Mouse (Mus musculus): ENCODE results near the gene 4932415D10Rik.

The 4932415D10Rik gene

DNA sequence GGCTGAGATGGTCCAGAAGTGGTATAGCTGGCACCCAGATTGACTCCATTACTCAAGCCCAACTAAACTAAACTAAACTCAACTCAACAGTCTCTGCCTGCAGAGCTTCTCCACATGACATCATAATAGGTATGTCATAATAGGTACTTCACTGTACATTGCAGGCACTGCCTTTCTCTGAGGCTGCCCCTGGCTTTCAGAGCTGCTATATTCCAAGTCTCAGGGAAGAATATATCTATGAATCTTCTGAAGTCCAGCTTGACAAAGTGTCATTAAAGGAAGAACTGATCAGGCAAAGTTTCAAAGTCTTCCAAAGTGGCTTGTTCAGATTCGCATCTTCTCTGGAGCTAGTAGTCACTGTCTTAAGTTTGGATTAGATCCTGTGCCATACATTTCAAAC, at the start of gene 4932415D10Rik:
Gene 4932415D10Rik (minus strand): TSS at position 101 of the 400 bp plus-strand sequence.
- DNase-seq (ENCODE audit: low spot score): no peak

DNA sequence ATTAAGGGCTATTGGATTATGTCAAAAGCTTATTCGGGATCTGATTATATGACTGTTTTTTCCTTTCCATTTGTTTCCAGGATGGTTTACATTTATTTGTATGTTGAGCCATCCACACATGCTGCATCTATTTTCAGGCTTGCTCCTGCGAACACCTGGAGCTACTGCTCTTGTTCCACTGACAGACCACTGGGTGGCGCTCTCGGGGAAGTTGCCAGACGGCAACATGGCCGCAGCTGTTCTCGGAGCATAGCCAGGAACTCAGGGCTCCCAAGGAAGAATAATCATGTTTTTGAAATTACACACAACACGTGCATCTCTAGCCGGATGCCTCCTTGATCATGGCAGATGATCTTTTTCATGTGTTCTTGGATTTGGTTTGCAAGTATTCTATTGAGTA, 45.5 kb upstream of the 4932415D10Rik start:
- no peak for DNase-seq (ENCODE audit: low spot score)

DNA sequence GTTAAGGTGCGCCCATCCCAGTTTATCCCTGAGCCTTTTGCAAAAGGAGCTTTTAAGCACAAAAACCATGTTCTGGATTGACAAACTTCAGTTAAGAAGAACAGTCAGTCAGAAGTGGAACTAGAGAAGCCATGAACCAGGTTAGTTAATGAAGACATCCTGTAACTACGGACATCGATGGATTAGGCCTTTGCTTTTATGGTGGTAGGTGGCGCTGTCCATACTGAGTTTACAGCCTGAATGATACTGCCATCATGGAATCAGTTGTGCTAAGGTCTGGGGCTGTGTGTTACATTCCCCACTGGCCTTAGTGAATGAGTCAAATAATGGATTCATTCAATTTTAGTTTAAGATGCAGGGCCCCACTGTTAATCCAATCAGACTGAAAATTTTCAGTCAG, 39.0 kb upstream of the 4932415D10Rik start:
- no peak for DNase-seq (ENCODE audit: low spot score)

DNA sequence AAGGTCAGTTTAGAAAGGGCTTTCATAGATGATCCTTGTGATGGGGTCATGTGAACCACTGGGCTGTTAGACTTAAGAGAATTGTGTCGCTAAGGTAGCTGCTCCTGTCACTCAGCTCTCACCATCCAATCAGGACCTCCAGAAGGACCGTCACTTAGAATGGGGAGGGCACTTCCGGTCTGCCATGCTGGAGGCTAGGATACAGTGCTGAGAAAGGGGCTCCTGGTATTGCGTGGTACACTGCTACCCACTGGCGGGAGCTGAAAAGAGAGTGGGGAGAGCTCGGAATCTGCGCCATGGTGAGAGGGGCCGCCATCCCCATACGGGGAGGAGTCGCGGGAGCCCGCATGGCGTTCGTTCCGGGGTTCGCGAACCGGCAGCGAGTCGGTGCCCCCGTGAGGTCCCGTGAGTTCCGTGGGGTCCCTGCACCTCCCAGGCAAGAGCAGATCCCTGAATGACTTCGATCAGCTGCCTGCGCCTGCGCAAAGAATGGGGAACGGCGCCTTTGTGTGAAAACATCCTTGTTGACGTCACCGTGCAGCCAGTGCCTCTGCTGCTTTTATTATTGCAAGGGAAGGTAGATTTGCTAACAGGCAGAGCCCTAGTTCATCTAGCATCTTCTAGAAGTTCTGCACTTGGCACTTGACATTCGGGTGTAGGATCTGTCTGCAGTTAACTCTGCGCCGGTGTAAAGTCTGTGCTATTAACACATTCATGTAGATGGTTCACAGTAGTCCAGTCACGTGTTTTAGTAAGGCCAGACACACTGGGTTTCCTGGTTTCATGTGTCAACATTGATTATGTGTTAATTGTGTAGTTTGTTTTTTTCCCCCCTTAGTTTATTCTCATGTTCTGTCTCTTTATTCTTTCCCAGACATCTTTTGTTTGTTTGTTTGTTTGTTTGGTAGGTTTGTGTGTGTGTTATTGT, 38.0 kb upstream of the 4932415D10Rik start, which contains the start of gene Gm4924:
Gene Gm4924 (plus strand): TSS at position 173 of the 928 bp plus-strand sequence.
- DNase-seq (ENCODE audit: low spot score): peak; percentile 75

DNA sequence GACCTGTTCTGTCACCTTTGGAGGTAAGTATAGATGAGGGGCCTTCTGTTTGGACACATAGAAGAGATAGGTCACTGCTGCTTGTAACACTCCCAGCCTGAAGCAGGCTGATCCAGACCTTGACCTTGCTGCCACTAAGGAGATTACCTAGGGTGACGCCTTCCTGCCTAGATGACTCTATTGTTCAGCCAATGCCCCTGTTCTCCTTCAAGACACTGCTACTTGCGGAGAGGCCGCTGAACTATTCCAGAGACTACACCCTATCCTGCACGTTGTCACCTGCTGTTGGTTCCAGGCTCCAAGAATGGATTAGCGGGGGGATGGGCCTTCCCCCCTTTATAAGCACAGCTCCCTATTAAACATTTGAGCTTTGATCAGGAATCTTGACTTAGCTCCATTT, 13.4 kb upstream of the 4932415D10Rik start:
- no peak for DNase-seq (ENCODE audit: low spot score)

DNA sequence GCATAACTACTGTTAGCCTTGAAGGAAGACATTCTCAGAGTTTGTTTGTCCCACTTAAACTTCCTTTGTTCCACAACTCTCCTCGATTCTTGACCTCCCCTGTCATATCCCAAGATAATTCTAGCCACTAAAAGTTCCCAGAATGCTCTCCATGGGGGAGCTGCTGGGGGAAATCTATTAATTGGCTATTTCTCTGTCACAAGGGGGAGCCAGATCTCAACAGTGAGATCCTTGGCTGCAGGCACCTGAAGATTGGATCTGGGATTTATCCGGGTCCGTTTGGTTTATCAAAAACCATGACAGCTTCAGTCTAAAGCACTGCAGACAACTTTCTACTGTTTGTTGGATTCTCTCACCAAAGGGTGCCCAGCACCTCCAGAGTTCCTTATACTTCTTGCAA, 3.8 kb upstream of the 4932415D10Rik start:
- DNase-seq (ENCODE audit: low spot score): no peak

DNA sequence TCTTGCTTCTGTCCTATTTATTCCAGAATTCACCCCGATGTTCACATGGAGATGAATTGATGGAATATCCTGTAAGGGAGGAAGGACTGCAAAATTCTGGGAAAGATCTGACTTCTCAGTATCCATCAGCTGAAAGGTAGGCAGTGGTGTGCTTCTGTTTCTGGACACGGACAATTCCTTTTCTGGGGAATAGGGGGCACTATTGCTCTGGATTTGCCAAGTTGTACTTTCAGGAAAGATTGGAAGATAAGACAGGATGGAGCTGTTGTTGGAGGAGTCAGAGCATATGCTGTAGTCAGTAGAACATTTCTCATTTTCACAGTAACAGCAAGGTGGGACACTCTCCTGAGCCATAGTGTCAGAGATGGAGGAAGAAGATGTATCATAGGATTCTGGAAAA, 19.9 kb downstream of the 4932415D10Rik start:
- DNase-seq (ENCODE audit: low spot score): no peak

DNA sequence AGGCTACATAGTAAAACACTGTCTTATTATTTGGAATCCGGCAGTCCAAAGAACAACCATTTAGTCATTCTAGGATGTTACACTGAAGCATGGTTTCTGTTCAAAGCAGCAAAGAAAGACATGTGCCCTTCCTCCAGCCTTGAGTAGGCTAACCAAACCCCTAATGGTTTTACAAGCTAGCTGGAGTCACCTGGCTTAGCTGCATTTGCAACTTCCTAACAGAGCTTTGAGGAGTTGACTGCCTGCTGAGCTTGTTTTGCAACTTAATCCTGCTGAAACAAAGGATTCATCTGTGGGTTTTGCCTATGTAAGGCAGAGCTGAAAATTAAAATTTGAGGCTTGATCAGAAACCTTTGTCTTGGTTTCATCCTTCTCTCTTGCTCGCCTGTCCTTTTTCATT, 59.1 kb downstream of the 4932415D10Rik start:
- DNase-seq (ENCODE audit: low spot score): no peak

DNA sequence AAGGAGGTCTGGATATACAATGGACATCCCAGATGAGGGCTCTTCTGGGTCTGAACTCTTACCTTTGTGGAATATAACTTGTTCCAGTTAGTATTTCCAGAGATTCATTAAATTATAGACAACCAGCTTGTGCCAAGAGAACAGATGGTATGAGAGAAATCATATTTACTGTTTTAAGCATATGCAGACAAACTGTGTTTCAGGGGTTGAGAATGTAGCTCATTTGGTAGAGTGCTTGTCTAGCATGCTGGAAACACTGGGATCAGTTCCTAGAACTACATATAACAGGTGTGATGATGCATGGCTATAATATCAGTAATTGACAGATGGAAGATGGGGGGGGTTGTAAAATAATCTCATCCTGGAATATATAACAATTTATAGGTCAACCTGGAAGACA, 71.4 kb downstream of the 4932415D10Rik start:
- DNase-seq (ENCODE audit: low spot score): no peak

DNA sequence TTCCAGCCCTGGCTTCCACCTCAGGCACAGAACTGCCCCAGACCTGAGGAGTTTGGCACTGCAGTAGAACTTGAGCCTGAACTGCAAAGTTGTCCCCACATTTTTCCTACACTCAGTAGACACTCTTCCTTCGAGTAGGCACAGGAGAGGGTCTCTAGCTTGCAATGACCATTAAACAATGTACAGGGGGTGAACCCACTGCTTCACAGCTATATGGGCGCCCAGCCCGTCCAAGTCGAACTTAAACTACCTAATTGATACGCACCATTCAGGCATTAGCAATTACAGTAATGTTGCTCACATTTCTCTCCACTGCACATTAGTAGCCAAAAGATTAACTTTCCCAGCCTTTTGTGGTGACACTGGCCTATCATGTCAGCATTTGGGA, 75.0 kb downstream of the 4932415D10Rik start:
- DNase-seq (ENCODE audit: low spot score): no peak

DNA sequence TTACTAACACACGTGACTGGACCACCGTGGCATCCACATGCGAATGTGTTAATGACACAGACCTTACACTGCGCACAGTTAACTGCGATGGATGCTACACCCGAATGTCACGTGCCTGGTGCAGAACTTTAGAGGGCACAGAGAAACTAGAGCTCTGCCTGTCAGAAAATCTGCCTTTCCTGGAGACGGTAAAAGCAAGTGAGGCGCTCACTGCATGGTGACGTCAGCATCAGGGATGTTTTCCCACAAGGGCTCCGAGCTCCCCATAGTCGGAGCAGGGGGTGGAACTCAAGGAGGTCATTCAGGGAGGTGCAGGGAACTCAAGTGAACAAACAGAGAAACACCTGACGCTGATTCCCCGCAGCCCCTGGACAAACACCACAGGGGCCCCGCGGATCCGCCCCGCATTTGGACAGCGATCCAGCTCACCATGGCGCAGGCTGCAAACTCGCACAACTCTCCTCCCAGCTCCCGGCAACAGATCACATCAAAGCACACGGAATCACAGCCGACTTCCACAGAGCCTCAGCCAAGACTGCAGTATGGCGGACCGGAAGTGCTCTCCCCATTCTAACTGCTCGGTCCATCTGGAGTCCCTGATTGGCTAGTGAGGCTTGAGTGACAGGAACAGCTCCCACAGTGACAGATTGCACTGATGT, 75.5 kb downstream of the 4932415D10Rik start, which contains the start of gene Zfp938:
Gene Zfp938 (minus strand): TSS at position 539 of the 659 bp plus-strand sequence.
- DNase-seq (ENCODE audit: low spot score): peak; percentile 61
